Mouse (Mus musculus): Measurements from ENCODE around the gene Cdc34b.

Gene Cdc34b

GRCm38 (mm10) chr11:94735746-94736145 is 5.8 kb upstream of the Cdc34b start:
- DNase-seq, result no peak

GRCm38 (mm10) chr11:94752946-94753713 is 11.5 kb downstream of the Cdc34b start:
- no peak for DNase-seq

GRCm38 (mm10) chr11:94759916-94760315 is 18.3 kb downstream of the Cdc34b start:
- no peak for DNase-seq

GRCm38 (mm10) chr11:94760364-94760763 is 18.8 kb downstream of the Cdc34b start:
- DNase-seq, result peak; percentile 1

DNA sequence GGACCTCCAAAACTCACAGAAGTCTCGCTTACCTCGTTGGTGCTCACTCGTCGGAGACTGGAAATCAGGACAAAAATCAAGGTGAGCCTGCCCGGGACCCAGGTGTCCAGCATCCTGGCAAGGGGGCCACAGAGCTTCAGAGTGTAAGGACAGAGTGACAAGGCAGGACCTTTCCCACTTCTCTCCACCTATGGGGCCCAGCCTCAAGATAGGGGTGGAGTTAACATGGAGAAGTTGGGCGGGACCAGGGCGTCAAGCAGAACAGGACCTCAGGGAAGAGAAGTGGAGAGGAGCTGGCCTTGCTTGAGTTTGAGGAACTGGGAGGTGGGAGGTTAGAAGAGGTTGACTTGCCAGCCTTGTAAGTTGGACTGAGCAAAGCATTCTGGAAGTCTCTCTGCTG is 19.2 kb downstream of the Cdc34b start:
- DNase-seq, result peak; percentile 25

DNA sequence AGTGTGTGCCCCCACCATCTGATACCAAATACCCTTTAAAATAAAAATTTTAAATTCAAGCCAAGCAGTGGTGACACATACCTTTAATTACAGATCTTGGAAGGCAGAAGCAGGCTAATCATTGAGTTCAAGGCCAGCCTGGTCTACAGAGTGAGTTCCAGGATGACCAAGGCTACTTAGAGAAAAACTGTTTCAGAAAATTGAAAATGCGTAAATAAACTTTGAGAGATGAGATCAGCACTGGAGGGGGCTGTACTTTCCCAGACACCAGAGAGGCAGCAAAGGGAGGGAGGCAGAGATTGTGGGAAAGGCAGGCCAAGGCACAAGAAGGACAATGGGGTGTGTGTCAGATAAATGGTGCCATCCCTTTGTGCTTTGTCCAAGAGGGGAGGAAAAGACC is 20.7 kb downstream of the Cdc34b start:
- DNase-seq, result no peak

GRCm38 (mm10) chr11:94762775-94763174 is 21.2 kb downstream of the Cdc34b start:
- no peak for DNase-seq

DNA sequence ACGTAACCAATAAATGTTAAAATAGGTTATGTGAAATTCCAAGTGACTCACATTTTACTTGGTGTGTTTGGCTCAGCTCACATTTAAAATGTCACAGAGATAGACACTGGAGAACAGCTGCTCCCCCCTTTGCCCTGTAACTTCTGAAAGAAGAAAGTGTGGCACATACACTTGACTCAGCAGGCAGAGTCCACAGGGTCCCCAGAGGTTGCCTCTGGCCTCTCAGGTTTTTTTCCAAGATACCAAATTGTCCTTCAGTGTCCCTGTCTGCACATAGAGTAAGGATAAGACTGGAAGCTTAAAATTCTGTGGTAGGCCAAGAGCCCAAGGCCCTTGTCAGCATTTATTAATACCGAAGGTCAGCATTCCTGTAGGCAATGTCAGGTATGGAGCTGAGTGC is 25.7 kb downstream of the Cdc34b start:
- no peak for DNase-seq

GRCm38 (mm10) chr11:94772363-94773055 is 30.9 kb downstream of the Cdc34b start:
- DNase-seq, result no peak

- no peak for DNase-seq
These were observed 32.3 kb downstream of the Cdc34b start for GRCm38 (mm10) chr11:94773851-94774250.

DNA sequence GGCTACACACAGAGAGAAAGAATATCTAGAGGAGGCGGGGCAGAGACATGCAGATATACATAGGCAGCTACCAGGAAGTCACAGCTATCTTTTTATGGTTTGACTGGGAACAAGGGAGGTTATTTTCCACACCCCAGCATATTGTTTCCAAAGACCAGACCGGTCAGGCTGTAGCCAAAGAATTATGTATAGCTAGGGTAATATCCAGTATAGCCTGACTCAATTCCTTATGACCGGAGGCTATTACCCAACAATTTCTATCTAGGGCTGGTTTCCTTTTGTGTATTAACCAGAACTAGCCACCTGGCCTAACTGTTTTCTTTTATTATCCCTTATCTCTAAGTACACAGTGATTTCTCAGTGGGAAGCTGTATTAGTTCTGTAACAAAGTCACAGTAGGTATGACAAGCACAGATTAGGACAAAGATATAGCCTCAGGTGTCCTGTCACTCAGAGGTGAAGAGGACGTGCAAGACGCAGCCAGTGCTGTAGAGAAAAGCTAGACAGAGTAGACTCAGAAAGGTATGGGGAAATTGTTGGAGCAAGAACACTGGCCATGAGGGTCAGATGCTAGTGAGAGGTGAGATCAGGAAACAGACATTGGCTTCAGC is 33.4 kb downstream of the Cdc34b start:
- no peak for DNase-seq

GRCm38 (mm10) chr11:94782603-94783002 is 41.0 kb downstream of the Cdc34b start, which contains the start of gene Tmem92:
Tmem92 (minus strand) TSS chr11:94782703.
- DNase-seq, result no peak

- DNase-seq, result peak; percentile 82
These were observed 43.7 kb downstream of the Cdc34b start for GRCm38 (mm10) chr11:94785247-94785646.

DNA sequence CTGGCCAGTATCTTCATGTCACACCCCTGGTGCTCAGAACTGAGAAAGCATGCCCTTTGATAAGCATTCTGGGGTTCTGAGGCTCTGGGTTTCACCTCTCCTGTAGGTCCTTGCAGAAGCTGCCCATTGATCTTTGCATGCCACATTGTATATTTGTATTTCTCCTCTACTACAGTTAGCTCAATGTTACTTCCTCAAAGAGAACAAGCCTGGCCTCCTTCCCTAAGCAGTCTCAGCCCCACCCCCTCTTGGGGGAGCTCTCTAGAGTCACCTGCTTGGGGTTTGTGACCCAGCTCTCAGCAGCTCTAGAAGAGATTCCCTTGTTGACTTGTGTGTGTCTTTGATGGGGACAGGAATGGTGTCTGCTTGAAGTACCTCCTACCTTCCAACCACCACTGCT is 50.1 kb downstream of the Cdc34b start:
- DNase-seq, result no peak
